Mouse (Mus musculus): ENCODE results near the gene Sptbn4. TPM values are rescaled to one million over a fixed set of nuclear protein-coding genes. Genes with fewer than 3 reads are reported as not detected.

Sptbn4 gene
- total RNA-seq, 4 experiments from 2014 or later: 116 to 147 (median 135) TPM

GRCm38 (mm10) chr7:27355261-27355660 lies 92.2 kb downstream of the Sptbn4 start:
- DNase-seq (ENCODE audit: low spot score in 2 of 2): no peak

- no peak for DNase-seq (ENCODE audit: low spot score in 2 of 2)
These were observed 92.7 kb downstream of the Sptbn4 start for GRCm38 (mm10) chr7:27354783-27355182.

GRCm38 (mm10) chr7:27354144-27354543 lies 93.3 kb downstream of the Sptbn4 start:
- DNase-seq (ENCODE audit: low spot score in 2 of 2): no peak

GRCm38 (mm10) chr7:27345444-27345843 lies 102.0 kb downstream of the Sptbn4 start:
- DNase-seq (ENCODE audit: low spot score in 2 of 2): no peak

GRCm38 (mm10) chr7:27342595-27342994 lies 104.9 kb downstream of the Sptbn4 start:
- no peak for DNase-seq (ENCODE audit: low spot score in 2 of 2)

- DNase-seq (ENCODE audit: low spot score in 2 of 2): peak; percentile 66 to 70
These were observed 108.0 kb downstream of the Sptbn4 start for GRCm38 (mm10) chr7:27339519-27339918.

GRCm38 (mm10) chr7:27339114-27339513 lies 108.4 kb downstream of the Sptbn4 start:
- DNase-seq (ENCODE audit: low spot score in 2 of 2): no peak

GRCm38 (mm10) chr7:27337175-27337853 lies 110.2 kb downstream of the Sptbn4 start, which contains the start of gene Ltbp4:
Ltbp4 (minus strand) TSS chr7:27337692.
- DNase-seq (ENCODE audit: low spot score in 2 of 2): no peak

GRCm38 (mm10) chr7:27335928-27336823 lies 111.3 kb downstream of the Sptbn4 start:
- DNase-seq (ENCODE audit: low spot score in 2 of 2): peak; percentile 81 to 93

GRCm38 (mm10) chr7:27335011-27335720 lies 112.3 kb downstream of the Sptbn4 start:
- DNase-seq (ENCODE audit: low spot score in 2 of 2): no peak

- no peak for DNase-seq (ENCODE audit: low spot score in 2 of 2)
These were observed 113.0 kb downstream of the Sptbn4 start for GRCm38 (mm10) chr7:27334405-27334911.

GRCm38 (mm10) chr7:27333316-27333941 lies 114.1 kb downstream of the Sptbn4 start:
- no peak for DNase-seq (ENCODE audit: low spot score in 2 of 2)

- DNase-seq (ENCODE audit: low spot score in 2 of 2): peak; percentile 66 to 81
These were observed 114.9 kb downstream of the Sptbn4 start for GRCm38 (mm10) chr7:27332353-27333199.

- DNase-seq (ENCODE audit: low spot score in 2 of 2): no peak
These were observed 115.6 kb downstream of the Sptbn4 start for GRCm38 (mm10) chr7:27331854-27332253.

GRCm38 (mm10) chr7:27331541-27331851 lies 116.0 kb downstream of the Sptbn4 start:
- DNase-seq (ENCODE audit: low spot score in 2 of 2): no peak

- DNase-seq (ENCODE audit: low spot score in 2 of 2): peak; percentile 50 to 63
These were observed 116.6 kb downstream of the Sptbn4 start for GRCm38 (mm10) chr7:27330709-27331540.

GRCm38 (mm10) chr7:27329981-27330380 lies 117.5 kb downstream of the Sptbn4 start:
- DNase-seq (ENCODE audit: low spot score in 2 of 2): no peak

- DNase-seq (ENCODE audit: low spot score in 2 of 2): peak in 1 of 2 experiments; percentile 74
These were observed 118.0 kb downstream of the Sptbn4 start for GRCm38 (mm10) chr7:27329326-27329947.

GRCm38 (mm10) chr7:27328648-27329047 lies 118.8 kb downstream of the Sptbn4 start:
- no peak for DNase-seq (ENCODE audit: low spot score in 2 of 2)

All from layer of hippocampus, adult 8-10 months (tissue).